Mouse (Mus musculus) regulatory T cell (primary cell): ENCODE results near the gene Mak.
"Not testable (repeated sequence)": the region's sequence is repeated elsewhere in the genome, so short reads cannot be mapped to it uniquely, and the experiment has no call there.

ENCODE experiments used
- in situ Hi-C: fragments of 300-600 bp; cut with MboI, MseI; formaldehyde crosslinking; loops from one replicate; pipeline ENCODE4 v1.15.1; 2025; ENCODE audit warnings: high pct_unique_total_duplicates

The Mak gene

GRCm38 (mm10) chr13:41000140-41000925 is 79.2 kb downstream of the Mak start:
- in situ Hi-C loops: loop anchor here (10.0 kb wide), 3 partner anchors 276 to 1044 kb away; partner anchors contain the start of gene Tmem170b

GRCm38 (mm10) chr13:40998537-40998936 is 81.0 kb downstream of the Mak start:
- in situ Hi-C loops: not testable (repeated sequence)

- in situ Hi-C loops: no loop called here
Observed at GRCm38 (mm10) chr13:40994487-40995263, 84.8 kb downstream of the Mak start.

GRCm38 (mm10) chr13:40988418-40988817 is 91.1 kb downstream of the Mak start:
- in situ Hi-C loops: no loop called here

- in situ Hi-C loops: not testable (repeated sequence)
Observed at GRCm38 (mm10) chr13:40987608-40988303, 91.8 kb downstream of the Mak start.

GRCm38 (mm10) chr13:40986081-40986480 is 93.4 kb downstream of the Mak start:
- in situ Hi-C loops: no loop called here

- in situ Hi-C loops: no loop called here
Observed at GRCm38 (mm10) chr13:40982759-40983158, 96.7 kb downstream of the Mak start.

- in situ Hi-C loops: no loop called here
Observed at GRCm38 (mm10) chr13:40979321-40979720, 100.2 kb downstream of the Mak start.

GRCm38 (mm10) chr13:40978652-40979051 is 100.9 kb downstream of the Mak start:
- in situ Hi-C loops: no loop called here

GRCm38 (mm10) chr13:40977609-40978008 is 101.9 kb downstream of the Mak start:
- in situ Hi-C loops: no loop called here
